Mouse (Mus musculus): ENCODE data around the gene Foxa1.

Foxa1 gene

GRCm38 (mm10) chr12:57541118-57541517 is 5.6 kb downstream of the Foxa1 start:
- DNase-seq (ENCODE audit: low read depth, low spot score), result no peak

DNA sequence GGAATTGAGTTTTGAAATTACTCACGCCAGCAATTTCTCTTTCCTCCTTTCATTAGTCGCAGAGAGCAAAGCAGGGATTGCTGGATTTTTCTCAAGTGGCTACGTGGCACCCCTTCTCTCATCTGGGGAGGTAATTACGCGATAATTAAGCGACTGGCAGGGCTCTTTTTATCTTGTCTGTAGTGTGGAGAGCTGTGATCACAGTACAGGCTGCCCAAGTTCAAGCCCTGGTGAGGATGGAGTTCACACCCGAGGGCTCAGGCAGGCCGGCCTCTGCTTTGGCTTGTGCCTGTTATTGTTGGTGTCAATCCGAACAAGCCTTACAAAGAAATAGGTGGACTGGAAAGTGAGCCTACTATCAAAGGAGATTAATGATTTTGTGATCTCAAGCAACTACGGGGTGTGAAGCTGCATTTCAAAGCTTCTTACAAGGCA is 7.1 kb downstream of the Foxa1 start:
- no peak for DNase-seq (ENCODE audit: low read depth, low spot score)

DNA sequence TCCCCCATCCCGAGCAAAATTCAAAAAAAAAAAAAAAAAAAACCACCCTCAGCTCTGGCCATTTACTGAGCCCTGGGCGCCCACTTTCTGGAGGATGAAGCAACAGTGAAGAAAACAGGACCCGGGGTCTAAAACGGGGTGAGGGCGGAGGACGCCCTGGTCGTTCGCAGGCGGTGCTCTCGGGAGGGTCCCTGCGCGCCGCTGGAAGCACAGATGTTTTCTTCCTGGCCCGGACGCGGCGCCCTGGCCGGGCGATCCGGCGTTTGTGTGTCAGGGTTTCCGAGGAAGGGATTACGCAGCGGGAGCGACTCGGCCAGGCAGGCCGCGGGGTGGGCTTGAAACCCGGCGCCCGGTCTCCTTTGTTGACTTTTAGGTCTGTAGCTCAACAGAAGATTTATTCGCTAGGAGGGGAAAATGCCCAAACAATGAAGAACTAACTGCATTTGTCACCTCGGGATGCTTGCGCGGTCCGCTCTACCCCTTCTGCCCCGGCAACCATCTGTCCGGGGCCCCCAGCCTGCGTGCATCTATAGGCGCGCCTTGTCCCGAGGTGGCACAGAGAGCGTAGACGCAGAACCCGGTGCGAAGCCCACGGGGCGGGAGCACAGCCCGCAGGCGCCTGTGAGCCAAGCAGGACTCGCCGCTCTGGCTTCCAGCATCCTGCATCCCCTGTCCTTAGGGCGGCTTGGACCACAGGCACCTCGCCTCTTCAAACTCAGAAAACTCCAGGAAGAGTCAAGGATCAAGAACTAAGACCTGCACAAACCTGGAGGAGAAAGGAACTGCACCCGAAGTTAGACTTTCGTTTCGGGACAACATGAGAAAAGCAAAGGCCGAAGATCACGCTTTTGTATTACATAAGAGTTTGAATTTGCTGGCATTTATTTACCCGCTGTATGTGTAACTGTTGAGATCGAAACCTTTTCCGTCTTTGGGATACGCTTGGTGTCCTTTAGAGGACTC is 7.8 kb downstream of the Foxa1 start:
- DNase-seq (ENCODE audit: low read depth, low spot score), result peak; percentile 63

GRCm38 (mm10) chr12:57537791-57538587 is 8.7 kb downstream of the Foxa1 start:
- no peak for DNase-seq (ENCODE audit: low read depth, low spot score)

- DNase-seq (ENCODE audit: low read depth, low spot score), result no peak
These were observed 9.6 kb downstream of the Foxa1 start for GRCm38 (mm10) chr12:57536909-57537670.

GRCm38 (mm10) chr12:57536056-57536908 is 10.4 kb downstream of the Foxa1 start:
- peak; percentile 15 for DNase-seq (ENCODE audit: low read depth, low spot score)

- DNase-seq (ENCODE audit: low read depth, low spot score), result no peak
These were observed 11.7 kb downstream of the Foxa1 start for GRCm38 (mm10) chr12:57534879-57535611.

GRCm38 (mm10) chr12:57534517-57534878 is 12.2 kb downstream of the Foxa1 start:
- no peak for DNase-seq (ENCODE audit: low read depth, low spot score)

DNA sequence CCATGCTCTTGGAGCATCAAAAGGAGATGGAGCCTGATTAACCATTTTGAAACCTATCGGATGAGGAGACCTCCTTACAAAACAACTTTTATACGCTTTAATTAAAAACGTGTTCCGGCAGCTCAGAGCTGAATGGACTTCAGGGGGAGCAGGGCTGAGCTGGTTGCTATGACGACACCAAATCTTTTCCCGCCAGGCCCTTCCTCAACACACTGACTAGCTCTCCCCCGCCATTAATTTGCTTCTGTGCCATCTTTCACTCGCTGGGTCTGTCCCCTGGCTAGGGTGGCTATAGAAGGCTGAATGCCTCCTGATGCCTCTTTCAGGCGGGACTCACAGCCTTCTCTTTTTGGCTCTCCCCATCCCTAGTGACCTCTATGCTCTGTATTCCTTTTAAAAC is 16.2 kb downstream of the Foxa1 start:
- DNase-seq (ENCODE audit: low read depth, low spot score), result peak; percentile 38

GRCm38 (mm10) chr12:57528335-57528734 is 18.4 kb downstream of the Foxa1 start:
- DNase-seq (ENCODE audit: low read depth, low spot score), result no peak

DNA sequence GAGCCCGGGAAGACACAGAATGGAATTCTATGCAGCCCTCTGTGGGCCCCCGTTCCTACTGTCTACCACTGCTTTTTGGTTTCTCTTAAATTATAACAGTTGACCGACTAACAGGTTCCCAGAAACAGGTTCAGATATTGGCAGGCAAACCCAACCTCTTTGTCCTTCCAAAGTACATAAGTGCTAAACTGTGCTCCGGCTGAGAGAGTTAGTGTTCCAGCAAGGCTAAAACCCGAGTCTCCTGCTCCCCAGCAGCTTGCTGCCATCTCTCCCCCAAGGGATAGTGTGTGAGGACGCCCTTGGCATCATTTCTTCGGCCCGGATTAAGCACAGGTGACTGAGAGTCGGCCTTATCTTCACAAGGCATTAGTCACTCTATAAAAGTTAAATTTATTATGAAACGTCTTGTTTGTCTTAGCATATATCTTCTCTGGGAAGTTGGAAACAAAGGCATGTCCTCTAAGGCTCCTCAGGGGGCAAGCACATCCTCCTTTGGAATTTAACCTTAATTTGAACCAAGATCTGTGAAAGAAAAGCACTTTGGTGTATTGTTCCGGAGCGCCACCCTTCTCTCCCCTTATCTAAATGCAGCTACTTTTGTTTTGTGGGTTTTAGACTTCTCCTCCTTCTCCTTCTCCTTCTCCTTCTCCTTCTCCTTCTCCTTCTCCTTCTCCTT is 30.9 kb downstream of the Foxa1 start:
- peak; percentile 82 for DNase-seq (ENCODE audit: low read depth, low spot score)

DNA sequence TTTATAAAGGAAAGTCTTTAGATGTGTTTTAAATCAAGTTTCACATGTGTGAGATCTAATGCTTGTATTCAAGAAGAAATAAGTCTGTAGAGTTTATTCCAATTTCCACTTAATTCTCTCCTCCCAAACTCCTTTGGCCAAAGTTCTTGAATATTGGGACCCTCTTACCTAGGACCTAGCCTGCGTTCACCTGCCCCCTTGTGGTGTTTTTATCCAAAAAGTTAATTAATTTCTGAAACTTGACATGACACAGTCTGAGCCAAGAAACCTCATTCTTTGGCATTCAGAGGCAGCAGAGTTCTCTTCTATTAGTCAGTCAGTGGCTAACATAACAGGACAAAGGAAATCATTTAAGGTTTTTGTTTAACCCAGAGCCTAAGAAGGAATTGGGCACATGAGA is 32.2 kb downstream of the Foxa1 start:
- no peak for DNase-seq (ENCODE audit: low read depth, low spot score)

- no peak for DNase-seq (ENCODE audit: low read depth, low spot score)
These were observed 35.2 kb downstream of the Foxa1 start for GRCm38 (mm10) chr12:57511560-57511959.

GRCm38 (mm10) chr12:57511127-57511526 is 35.6 kb downstream of the Foxa1 start:
- DNase-seq (ENCODE audit: low read depth, low spot score), result no peak

- DNase-seq (ENCODE audit: low read depth, low spot score), result no peak
These were observed 37.0 kb downstream of the Foxa1 start for GRCm38 (mm10) chr12:57509726-57510125.

- DNase-seq (ENCODE audit: low read depth, low spot score), result peak; percentile 8
These were observed 37.8 kb downstream of the Foxa1 start for GRCm38 (mm10) chr12:57508938-57509337.

- peak; percentile 42 for DNase-seq (ENCODE audit: low read depth, low spot score)
These were observed 41.4 kb downstream of the Foxa1 start for GRCm38 (mm10) chr12:57505329-57505728.

DNA sequence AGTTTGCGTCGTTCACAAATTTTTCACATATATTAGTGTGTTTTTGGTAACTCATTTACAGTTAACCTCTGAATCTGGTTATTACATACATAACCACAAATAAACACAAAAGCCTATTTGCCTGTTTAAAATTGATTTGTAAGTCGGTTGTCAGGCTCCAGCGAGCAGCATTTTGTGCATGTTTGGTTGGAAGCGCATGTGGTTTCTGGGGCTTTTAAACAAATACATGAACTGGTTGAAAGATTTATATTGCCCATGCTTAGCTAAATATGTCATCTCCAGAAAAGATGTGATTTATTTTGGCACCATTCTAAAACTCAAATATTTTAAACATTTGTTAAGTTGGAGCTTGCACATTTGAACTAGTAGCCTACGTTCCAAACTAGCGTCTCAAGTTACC is 46.5 kb downstream of the Foxa1 start:
- no peak for DNase-seq (ENCODE audit: low read depth, low spot score)

DNA sequence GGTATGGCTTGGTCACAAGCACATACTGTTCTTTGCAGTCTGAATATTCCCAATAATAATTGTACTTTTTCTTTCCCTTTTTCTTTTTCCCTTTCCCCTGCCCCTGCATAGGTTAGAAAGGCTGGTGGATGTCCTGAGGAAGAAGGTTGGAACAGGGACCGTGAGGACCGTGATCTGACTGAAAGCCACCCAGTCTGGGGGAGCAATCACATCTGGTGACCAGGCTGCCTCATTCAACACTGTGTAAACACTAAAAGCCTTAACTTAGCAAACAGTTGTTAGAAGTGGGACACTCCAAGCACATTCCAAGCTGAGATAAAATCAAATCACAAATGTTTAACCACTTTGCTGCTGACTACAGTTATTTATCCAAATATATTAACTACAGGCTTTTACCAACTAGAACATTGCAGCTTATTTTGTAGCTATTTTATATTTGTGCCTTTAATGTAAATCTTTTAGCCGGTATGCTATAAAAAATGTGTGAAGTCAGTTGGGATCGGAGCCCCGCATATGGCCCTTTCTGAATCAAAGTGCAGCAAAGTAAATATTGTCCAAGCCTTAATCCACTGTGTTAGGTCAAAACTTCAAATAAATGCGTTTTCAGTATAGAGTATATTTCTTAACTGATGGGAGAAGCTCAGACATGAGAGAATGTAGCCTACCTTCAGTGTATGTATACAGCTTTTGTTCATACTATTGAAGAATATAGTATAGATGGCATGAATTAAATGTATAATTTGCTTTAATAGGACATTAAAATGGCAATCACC is 50.2 kb downstream of the Foxa1 start:
- no peak for DNase-seq (ENCODE audit: low read depth, low spot score)
